11 mouse cellular contexts compared by ENCODE assay signal in genomic region chr5:112908169-112908614, GRCm38 (mm10). TPM values are rescaled to one million over a fixed set of nuclear protein-coding genes. Genes with fewer than 3 reads are reported as not detected.
DNase-seq lines count a peak whose midpoint lies in the region; ATAC-seq and TF ChIP-seq lines count a peak whose summit lies in the region.
"Had no signal": no experiment of that assay in that cellular context is flagged by ENCODE, and none has a peak within 500 bp of the region (broad histone marks: within the 10 kb centered on the region; RNA-seq: fewer than 3 reads in every experiment).

No protein-coding gene starts in this region.

- H3K27ac ChIP-seq in hindbrain, postnatal 0 days = no peak overlapping the region
- no peak overlapping the region for H3K27ac ChIP-seq in hindbrain, embryonic 13.5 days
- H3K27ac ChIP-seq: forebrain, embryonic 12.5 days; midbrain, embryonic 12.5 days had no signal

- H3K9me3 ChIP-seq in hindbrain, postnatal 0 days (ENCODE audit: low read length) = no peaks in the 10 kb centered on the region
- 0 out of 2 replicates have a peak, but pooled peaks cover 6% of the 10 kb centered on the region for H3K9me3 ChIP-seq in hindbrain, embryonic 13.5 days
- H3K9me3 ChIP-seq: forebrain, embryonic 12.5 days; midbrain, embryonic 12.5 days had no signal

- WGBS in hindbrain, postnatal 0 days = 27% methylated on average over 2 of the region's 2 CpGs
- 41% methylated on average over 2 of the region's 2 CpGs for WGBS in hindbrain, embryonic 13.5 days

- no peaks in the 10 kb centered on the region for H3K4me1 ChIP-seq in hindbrain, postnatal 0 days (ENCODE audit: insufficient read depth, low read length)
- H3K4me1 ChIP-seq in hindbrain, embryonic 13.5 days (replicated peaks) = peaks cover 13% of the 10 kb centered on the region
- H3K4me1 ChIP-seq: forebrain, embryonic 12.5 days had no signal

- no peaks in the 10 kb centered on the region for H3K27me3 ChIP-seq in hindbrain, postnatal 0 days (ENCODE audit: insufficient read depth, low read length)
- H3K27me3 ChIP-seq in hindbrain, embryonic 13.5 days = no peaks in the 10 kb centered on the region
- H3K27me3 ChIP-seq: forebrain, embryonic 12.5 days; midbrain, embryonic 12.5 days had no signal

- no peaks in the 10 kb centered on the region for H3K36me3 ChIP-seq in hindbrain, postnatal 0 days (ENCODE audit: insufficient read depth, low read length)
- H3K36me3 ChIP-seq in hindbrain, embryonic 13.5 days = no peaks in the 10 kb centered on the region
- H3K36me3 ChIP-seq: forebrain, embryonic 12.5 days; midbrain, embryonic 12.5 days had no signal

- intact Hi-C loops in heart, postnatal 14 days (cut with DNase I) = no loop called here

- H3K4me2 ChIP-seq in hindbrain, postnatal 0 days (ENCODE audit: low read depth, low read length) = no peak overlapping the region
- no peak overlapping the region for H3K4me2 ChIP-seq in hindbrain, embryonic 13.5 days
- H3K4me2 ChIP-seq: forebrain, embryonic 12.5 days; midbrain, embryonic 12.5 days had no signal

- TF ChIP-seq CTCF in hindbrain, postnatal 0 days (IDR thresholded peaks at IDR 0.05; ENCODE audit: low read depth) = no peak

- ATAC-seq in hindbrain, postnatal 0 days = peak; percentile 35; the same call in 1 of the 2 replicates
- no peak for ATAC-seq in hindbrain, embryonic 13.5 days (ENCODE audit: low FRiP score)

- H3K9ac ChIP-seq in hindbrain, postnatal 0 days (replicated peaks; ENCODE audit: low read length) = no peak overlapping the region
- H3K9ac ChIP-seq in hindbrain, embryonic 13.5 days = no peak overlapping the region
- H3K9ac ChIP-seq: forebrain, embryonic 12.5 days; midbrain, embryonic 12.5 days had no signal

- no peak overlapping the region for H3K4me3 ChIP-seq in hindbrain, postnatal 0 days (ENCODE audit: low read length)
- no peak overlapping the region for H3K4me3 ChIP-seq in hindbrain, embryonic 13.5 days
- H3K4me3 ChIP-seq: forebrain, embryonic 12.5 days; midbrain, embryonic 12.5 days had no signal

- DNase-seq in hindbrain, postnatal 0 days (ENCODE audit: low spot score) = no peak
- DNase-seq in heart, adult 9 months (ENCODE audit: low spot score in 2 of 2) = peak; percentile 21 to 37
- peak; percentile 12 to 41 for DNase-seq in heart, postnatal 14 days
- DNase-seq in lung, postnatal 4 days = peak; percentile 10 to 49
- no peak for DNase-seq in urinary bladder, postnatal 4 days (ENCODE audit: low spot score in 2 of 2)
- no peak for DNase-seq in urinary bladder, postnatal 14 days (ENCODE audit: low spot score)
- DNase-seq: spleen, adult 18-20 months; thymus, postnatal 4 days had no signal

RNA-seq across cellular contexts. Expression of gene Myo18b, which starts 12.0 kb away (rescaled TPM):
- 1.9 and 2.3 TPM in 2 replicates for total RNA-seq in hindbrain, postnatal 0 days (2014; rRNA removed)
- 0.75 and 1.1 TPM in 2 replicates for polyA plus RNA-seq in hindbrain, postnatal 0 days (2015; fragmentation: Nextera tagmentation; extraction: Ambion mirVana)
- polyA plus RNA-seq in hindbrain, embryonic 13.5 days (2015; fragmentation: Nextera tagmentation; extraction: Ambion mirVana) = 1.1 and 1.6 TPM in 2 replicates
- 100 to 1,000 TPM; 239 to 240 TPM for total RNA-seq in heart, postnatal 14 days (2021)

Comparison
In these comparisons a context has a peak if more than half of its experiments do, and no peak if none do; other contexts are left out.
1. DNase-seq: peak in heart, adult 9 months (2 of 2), heart, postnatal 14 days (2 of 2) and lung, postnatal 4 days (2 of 2); none in hindbrain, postnatal 0 days (single experiment), urinary bladder, postnatal 4 days (0 of 2) and urinary bladder, postnatal 14 days (single experiment).
2. RNA of gene Myo18b, which starts 12.0 kb away (total RNA-seq): 239 to 240 TPM in heart, postnatal 14 days; 1.9 to 2.3 TPM in hindbrain, postnatal 0 days; every median in the first group is over 10 times any median in the second.